Mouse (Mus musculus): ENCODE measurements around the gene Clasrp. TPM values are rescaled to one million over a fixed set of nuclear protein-coding genes. Genes with fewer than 3 reads are reported as not detected.

Gene Clasrp
- polyA plus RNA-seq, 1 experiment from 2014 or later: 31.8 TPM

DNA sequence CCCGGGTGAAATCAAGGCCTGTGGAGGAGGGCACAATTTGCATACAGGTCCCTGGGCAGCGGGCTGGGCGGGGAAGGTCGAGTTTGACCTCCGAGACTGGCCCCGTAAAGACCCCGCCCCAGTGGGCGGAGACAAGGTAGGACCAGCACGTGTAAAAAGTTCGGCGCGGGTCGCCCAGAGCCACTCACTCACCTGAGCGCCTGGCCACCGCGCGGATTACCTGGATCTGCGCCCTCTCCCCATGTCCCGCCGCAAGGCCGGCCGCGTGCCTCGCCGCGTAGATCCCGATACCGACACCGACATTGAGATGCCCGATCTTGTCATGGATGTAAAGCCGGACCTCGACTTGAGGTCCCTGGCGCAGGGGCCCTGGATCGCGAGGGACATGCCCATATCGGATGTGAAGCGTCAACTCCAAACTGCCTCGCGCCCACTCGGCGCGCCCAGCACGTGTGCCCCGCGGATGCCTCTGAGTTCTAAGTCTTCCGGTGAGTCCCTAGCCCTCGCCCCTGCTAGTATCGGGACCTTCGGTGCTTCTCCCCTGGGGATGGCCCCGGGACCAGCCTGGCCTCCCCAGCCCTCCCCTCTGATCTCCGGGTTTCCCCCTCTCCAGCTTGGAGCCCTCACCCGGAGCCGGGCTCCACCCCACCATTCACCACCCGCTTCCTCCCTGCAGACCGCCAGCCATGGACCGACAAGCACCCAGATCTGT lies 27.0 kb downstream of the Clasrp start, which contains the start of the genes Zfp296 and Gemin7:
Gene Zfp296, plus strand, starts transcription at position 147 of the 712 bp plus-strand sequence.
Gene Gemin7, minus strand, starts transcription at position 455 of the 712 bp plus-strand sequence.
- ATAC-seq (ENCODE audit: extremely low read depth, insufficient number of reproducible peaks, low FRiP score, low TSS enrichment): no peak
- Histone ChIP-seq H3K4me3 (peak within 1 kb of the TSS; percentile 53), H3K4me1 (peaks cover 27% of the 10 kb centered on the region), H3K27ac (replicated peaks) (no peak within 1 kb of the TSS), H3K4me2 (peak within 1 kb of the TSS; percentile 83), H3K9ac (peak within 1 kb of the TSS; percentile 73), H3K36me3 (peaks cover 28% of the 10 kb centered on the region), H3K27me3 (replicated peaks) (peaks cover 48% of the 10 kb centered on the region), H3K9me3 (no peaks in the 10 kb centered on the region)
- under 1% methylated on average over 56 of the region's 56 CpGs for WGBS

- Histone ChIP-seq H3K9ac (no peak overlapping the region), H3K27ac (replicated peaks) (no peak overlapping the region), H3K4me2 (no peak overlapping the region), H3K36me3 (peaks cover 16% of the 10 kb centered on the region), H3K9me3 (no peaks in the 10 kb centered on the region), H3K4me1 (peaks cover 40% of the 10 kb centered on the region), H3K4me3 (no peak overlapping the region), H3K27me3 (replicated peaks) (peaks cover 48% of the 10 kb centered on the region)
- ATAC-seq (ENCODE audit: extremely low read depth, insufficient number of reproducible peaks, low FRiP score, low TSS enrichment): no peak
- 59% methylated on average over 3 of the region's 3 CpGs for WGBS
Observed at GRCm38 (mm10) chr7:19575559-19575958, 28.7 kb downstream of the Clasrp start.

GRCm38 (mm10) chr7:19573776-19574140 lies 30.5 kb downstream of the Clasrp start:
- WGBS: 19% methylated on average over 16 of the region's 16 CpGs
- no peak for ATAC-seq (ENCODE audit: extremely low read depth, insufficient number of reproducible peaks, low FRiP score, low TSS enrichment)
- H3K27ac ChIP-seq (replicated peaks): peak overlapping the region; percentile 91

GRCm38 (mm10) chr7:19572926-19573775 lies 31.1 kb downstream of the Clasrp start:
- Histone ChIP-seq H3K4me2 (peak overlapping the region; percentile 77), H3K9ac (peak overlapping the region; percentile 91), H3K4me1 (peaks cover 39% of the 10 kb centered on the region), H3K27me3 (replicated peaks) (peaks cover 35% of the 10 kb centered on the region), H3K27ac (replicated peaks) (peak overlapping the region; percentile 91), H3K4me3 (peak overlapping the region; percentile 76), H3K36me3 (peaks cover 30% of the 10 kb centered on the region), H3K9me3 (no peaks in the 10 kb centered on the region)
- ATAC-seq (ENCODE audit: extremely low read depth, insufficient number of reproducible peaks, low FRiP score, low TSS enrichment): peak; percentile 80; the same call in 1 of the 2 replicates
- under 1% methylated on average over 53 of the region's 53 CpGs for WGBS

More at GRCm38 (mm10) chr7:19573776-19574140, 30.5 kb downstream of the Clasrp start:
- H3K4me3 ChIP-seq: peak overlapping the region; percentile 76
- peak overlapping the region; percentile 91 for H3K9ac ChIP-seq
- H3K27me3 ChIP-seq (replicated peaks): peaks cover 41% of the 10 kb centered on the region
- H3K4me1 ChIP-seq: peaks cover 40% of the 10 kb centered on the region
- no peaks in the 10 kb centered on the region for H3K9me3 ChIP-seq
- H3K36me3 ChIP-seq: peaks cover 24% of the 10 kb centered on the region
- H3K4me2 ChIP-seq: peak overlapping the region; percentile 77

DNA sequence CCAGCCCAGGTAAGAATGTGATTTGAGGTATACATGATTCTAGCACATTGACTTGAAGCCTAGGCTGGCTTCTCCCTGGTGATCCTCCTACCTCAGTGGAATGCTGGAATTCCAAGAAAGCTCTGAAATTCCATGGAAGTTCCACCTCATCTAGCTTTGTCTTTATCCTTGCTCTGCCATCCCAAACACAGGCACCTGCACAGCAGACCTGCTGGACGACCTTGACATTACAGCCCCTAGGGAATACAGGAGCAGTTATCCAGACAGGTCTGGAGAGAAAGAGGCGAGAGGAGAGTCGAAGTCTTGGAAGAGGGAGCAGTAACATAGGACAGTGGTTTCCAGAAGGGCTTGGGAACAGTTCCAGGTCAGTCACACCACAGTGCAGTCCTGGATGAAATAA lies 34.6 kb downstream of the Clasrp start:
- Histone ChIP-seq H3K4me2 (no peak overlapping the region), H3K27ac (replicated peaks) (no peak overlapping the region), H3K4me1 (peaks cover 22% of the 10 kb centered on the region), H3K9ac (no peak overlapping the region), H3K27me3 (replicated peaks) (peaks cover under 1% of the 10 kb centered on the region; the same call in 1 of the 2 replicates), H3K36me3 (peaks cover 57% of the 10 kb centered on the region), H3K9me3 (no peaks in the 10 kb centered on the region), H3K4me3 (no peak overlapping the region)
- 76% methylated on average over 3 of the region's 3 CpGs for WGBS
- no peak for ATAC-seq (ENCODE audit: extremely low read depth, insufficient number of reproducible peaks, low FRiP score, low TSS enrichment)

DNA sequence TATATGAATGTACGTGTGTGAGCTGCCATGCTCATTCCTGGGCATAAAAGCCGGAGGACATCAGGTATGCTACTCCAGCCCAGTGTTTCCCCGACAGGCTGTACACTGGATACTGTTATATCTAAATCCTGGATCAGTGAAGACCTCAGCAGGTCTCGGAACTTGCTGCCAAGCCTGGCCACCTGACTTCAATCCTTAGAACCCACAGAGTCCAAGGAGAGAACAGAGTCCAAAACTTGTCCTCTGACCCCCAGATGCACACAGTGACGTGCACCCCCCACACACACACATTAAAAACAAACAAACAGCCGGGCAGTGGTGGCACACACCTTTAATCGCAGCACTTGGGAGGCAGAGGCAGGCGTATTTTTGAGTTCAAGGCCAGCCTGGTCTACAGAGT lies 36.9 kb downstream of the Clasrp start:
- H3K36me3 ChIP-seq: peaks cover 67% of the 10 kb centered on the region
- ATAC-seq (ENCODE audit: extremely low read depth, insufficient number of reproducible peaks, low FRiP score, low TSS enrichment): no peak
- H3K4me3 ChIP-seq: no peak overlapping the region
- peaks cover 25% of the 10 kb centered on the region for H3K4me1 ChIP-seq
- H3K27me3 ChIP-seq (replicated peaks): no peaks in the 10 kb centered on the region
- H3K9ac ChIP-seq: no peak overlapping the region
- no peak overlapping the region for H3K27ac ChIP-seq (replicated peaks)
- no peaks in the 10 kb centered on the region for H3K9me3 ChIP-seq
- 86% methylated on average over 8 of the region's 8 CpGs for WGBS
- no peak overlapping the region for H3K4me2 ChIP-seq

DNA sequence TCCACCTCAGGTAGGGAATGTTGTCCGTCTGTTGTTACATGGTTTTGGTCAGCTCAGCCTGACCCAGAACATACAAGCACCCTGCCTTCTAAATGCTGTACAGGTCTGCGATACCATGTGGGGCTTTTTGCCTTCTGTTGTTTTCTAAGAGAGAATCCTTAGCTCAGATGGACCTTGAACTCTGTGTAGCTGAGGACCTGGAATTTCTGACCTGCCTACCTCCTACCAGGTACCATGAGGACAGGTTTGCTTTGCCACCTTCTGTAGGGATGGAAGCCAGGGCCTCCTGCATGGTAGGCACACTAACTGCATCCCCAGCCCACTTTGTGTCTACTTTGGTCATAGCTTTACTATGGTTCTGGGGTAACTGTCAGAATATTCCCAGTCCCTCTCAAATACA lies 38.5 kb downstream of the Clasrp start:
- Histone ChIP-seq H3K9ac (no peak overlapping the region), H3K27ac (replicated peaks) (no peak overlapping the region), H3K36me3 (peaks cover 63% of the 10 kb centered on the region), H3K27me3 (replicated peaks) (no peaks in the 10 kb centered on the region), H3K9me3 (no peaks in the 10 kb centered on the region), H3K4me3 (no peak overlapping the region), H3K4me2 (no peak overlapping the region), H3K4me1 (peaks cover 16% of the 10 kb centered on the region)
- ATAC-seq (ENCODE audit: extremely low read depth, insufficient number of reproducible peaks, low FRiP score, low TSS enrichment): no peak
- 89% methylated on average over 2 of the region's 2 CpGs for WGBS

DNA sequence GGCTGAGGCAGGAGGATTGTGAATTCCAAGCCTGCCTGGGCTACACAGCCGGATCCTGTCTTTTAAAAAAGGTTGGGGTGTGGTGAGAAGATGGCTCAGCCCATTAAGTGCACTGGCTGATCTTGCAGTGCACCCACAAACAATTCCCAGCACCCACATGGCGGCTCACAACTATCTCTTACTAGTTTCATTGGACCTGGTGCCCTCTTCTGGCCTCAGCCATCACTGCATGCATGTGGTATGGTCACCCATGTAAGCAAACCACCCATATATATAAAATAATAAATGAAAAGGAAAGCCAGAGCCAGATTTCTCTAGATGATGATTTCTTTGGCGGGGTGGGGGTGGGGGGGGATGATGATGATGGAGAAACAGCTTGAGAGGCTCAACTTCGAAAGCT lies 39.8 kb downstream of the Clasrp start:
- WGBS: 85% methylated on average over 4 of the region's 4 CpGs
- H3K4me3 ChIP-seq: no peak overlapping the region
- ATAC-seq (ENCODE audit: extremely low read depth, insufficient number of reproducible peaks, low FRiP score, low TSS enrichment): no peak
- peaks cover 30% of the 10 kb centered on the region for H3K4me1 ChIP-seq
- no peak overlapping the region for H3K27ac ChIP-seq (replicated peaks)
- H3K36me3 ChIP-seq: peaks cover 49% of the 10 kb centered on the region
- no peaks in the 10 kb centered on the region for H3K9me3 ChIP-seq
- H3K4me2 ChIP-seq: no peak overlapping the region
- H3K9ac ChIP-seq: no peak overlapping the region
- H3K27me3 ChIP-seq (replicated peaks): no peaks in the 10 kb centered on the region

- no peaks in the 10 kb centered on the region for H3K27me3 ChIP-seq (replicated peaks)
- peaks cover 44% of the 10 kb centered on the region for H3K36me3 ChIP-seq
- ATAC-seq (ENCODE audit: extremely low read depth, insufficient number of reproducible peaks, low FRiP score, low TSS enrichment): no peak
- H3K9ac ChIP-seq: peak overlapping the region; percentile 98
- peaks cover 35% of the 10 kb centered on the region for H3K4me1 ChIP-seq
- peak overlapping the region; percentile 98; the same call in 1 of the 2 replicates for H3K4me2 ChIP-seq
- 0 out of 2 replicates have a peak overlapping the region, but pooled peaks have one; percentile 91 for H3K27ac ChIP-seq (replicated peaks)
- H3K4me3 ChIP-seq: no peak overlapping the region
- WGBS: 62% methylated on average over 3 of the region's 3 CpGs
- H3K9me3 ChIP-seq: no peaks in the 10 kb centered on the region
Observed at GRCm38 (mm10) chr7:19563884-19564283, 40.4 kb downstream of the Clasrp start.

GRCm38 (mm10) chr7:19562643-19563410 lies 41.5 kb downstream of the Clasrp start, which contains the start of gene Ppp1r37:
Ppp1r37 (minus strand) TSS chr7:19563076.
- no peaks in the 10 kb centered on the region for H3K9me3 ChIP-seq
- no peaks in the 10 kb centered on the region for H3K27me3 ChIP-seq (replicated peaks)
- peak within 1 kb of the TSS; percentile 98 for H3K4me3 ChIP-seq
- peak within 1 kb of the TSS; percentile 91 for H3K27ac ChIP-seq (replicated peaks)
- no peak; the same call in 1 of the 2 replicates for ATAC-seq (ENCODE audit: extremely low read depth, insufficient number of reproducible peaks, low FRiP score, low TSS enrichment)
- H3K9ac ChIP-seq: peak within 1 kb of the TSS; percentile 98
- peaks cover 37% of the 10 kb centered on the region for H3K36me3 ChIP-seq
- peaks cover 46% of the 10 kb centered on the region for H3K4me1 ChIP-seq
- WGBS: 2% methylated on average over 19 of the region's 19 CpGs
- H3K4me2 ChIP-seq: peak within 1 kb of the TSS; percentile 98
